ENCODE assay signal across 13 mouse cellular contexts in the genomic region with DNA sequence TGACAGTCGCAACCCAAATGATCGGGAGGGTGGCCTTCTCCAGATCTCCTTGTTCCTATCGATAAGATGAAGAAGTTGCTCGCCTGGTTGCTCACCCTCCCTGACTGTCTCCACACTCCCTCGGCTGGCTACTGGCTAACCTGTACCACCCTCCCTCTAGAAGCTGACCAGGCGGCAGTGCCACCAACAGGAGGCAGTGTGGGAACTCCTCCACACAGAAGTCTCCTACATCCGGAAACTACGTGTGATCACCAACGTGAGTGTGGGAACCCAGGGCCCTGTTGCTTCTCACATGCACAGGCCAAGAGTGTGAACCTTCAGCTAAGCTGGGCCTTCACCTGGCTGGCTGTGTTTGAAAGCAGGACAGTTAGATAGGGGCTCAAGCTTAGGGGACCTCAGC. TPM values are rescaled to one million over a fixed set of nuclear protein-coding genes. Genes with fewer than 3 reads are reported as not detected.
DNase-seq lines count a peak whose midpoint lies in the region; ATAC-seq lines count a peak whose summit lies in the region.
"Had no signal": no experiment of that assay in that cellular context is flagged by ENCODE, and none has a peak within 500 bp of the region (broad histone marks: within the 10 kb centered on the region; RNA-seq: fewer than 3 reads in every experiment).

No protein-coding gene starts in this region.

- peaks cover 7% of the 10 kb centered on the region; the same call in 1 of the 2 replicates for H3K27me3 ChIP-seq in forebrain, embryonic 13.5 days
- H3K27me3 ChIP-seq in forebrain, embryonic 10.5 days (ENCODE audit: poor library complexity, severe bottlenecking): peaks cover 45% of the 10 kb centered on the region
- no peaks in the 10 kb centered on the region for H3K27me3 ChIP-seq in lung, embryonic 16.5 days (ENCODE audit: control insufficient read depth, insufficient read depth, low read depth, low read length)
- H3K27me3 ChIP-seq in stomach, embryonic 15.5 days (replicated peaks): no peaks in the 10 kb centered on the region

- no peak overlapping the region for H3K4me3 ChIP-seq in forebrain, embryonic 13.5 days
- H3K4me3 ChIP-seq in forebrain, embryonic 10.5 days: no peak overlapping the region
- no peak overlapping the region for H3K4me3 ChIP-seq in lung, embryonic 16.5 days (ENCODE audit: low read length)
- H3K4me3 ChIP-seq in stomach, embryonic 15.5 days (replicated peaks): no peak overlapping the region

- peak overlapping the region; percentile 75; the same call in 1 of the 2 replicates for H3K4me2 ChIP-seq in forebrain, embryonic 13.5 days
- no peak overlapping the region for H3K4me2 ChIP-seq in lung, embryonic 16.5 days (ENCODE audit: low read depth, low read length)
- no peak overlapping the region for H3K4me2 ChIP-seq in stomach, embryonic 15.5 days

- ATAC-seq in forebrain, embryonic 13.5 days: no peak
- ATAC-seq in lung, embryonic 16.5 days (ENCODE audit: low read depth): no peak
- no peak for ATAC-seq in stomach, embryonic 15.5 days (ENCODE audit: insufficient read depth, low FRiP score, low read depth)

- 57% methylated on average over 9 of the region's 9 CpGs for WGBS in forebrain, embryonic 13.5 days
- WGBS in forebrain, embryonic 10.5 days: 52% methylated on average over 9 of the region's 9 CpGs
- WGBS in lung, embryonic 16.5 days: 56% methylated on average over 9 of the region's 9 CpGs
- WGBS in stomach, embryonic 15.5 days: 69% methylated on average over 9 of the region's 9 CpGs

- H3K36me3 ChIP-seq in forebrain, embryonic 13.5 days (ENCODE audit: poor library complexity, severe bottlenecking): peaks cover 49% of the 10 kb centered on the region
- peaks cover 61% of the 10 kb centered on the region for H3K36me3 ChIP-seq in forebrain, embryonic 10.5 days (replicated peaks)
- peaks cover 35% of the 10 kb centered on the region for H3K36me3 ChIP-seq in lung, embryonic 16.5 days (ENCODE audit: control insufficient read depth, insufficient read depth, low read length)
- H3K36me3 ChIP-seq in stomach, embryonic 15.5 days: peaks cover 27% of the 10 kb centered on the region; the same call in 1 of the 2 replicates

- no peak for DNase-seq in forebrain, embryonic 10.5 days (ENCODE audit: extremely low spot score, low spot score)
- no peak for DNase-seq in lung, postnatal 4 days
- DNase-seq in kidney, postnatal 4 days: peak; percentile 63 to 74
- no peak for DNase-seq in adipocyte (ENCODE audit: low spot score)
- no peak for DNase-seq in gastrocnemius, postnatal 25 days
- DNase-seq: adrenal gland, adult 8-10 months; gastrocnemius, postnatal 14 days had no signal

- H3K9ac ChIP-seq in forebrain, embryonic 13.5 days: no peak overlapping the region
- no peak overlapping the region for H3K9ac ChIP-seq in lung, embryonic 16.5 days (ENCODE audit: low read length)
- no peak overlapping the region for H3K9ac ChIP-seq in stomach, embryonic 15.5 days

- H3K9me3 ChIP-seq in forebrain, embryonic 13.5 days (replicated peaks): no peaks in the 10 kb centered on the region
- no peaks in the 10 kb centered on the region for H3K9me3 ChIP-seq in forebrain, embryonic 10.5 days
- no peaks in the 10 kb centered on the region for H3K9me3 ChIP-seq in lung, embryonic 16.5 days (ENCODE audit: control insufficient read depth, low read length)
- H3K9me3 ChIP-seq in stomach, embryonic 15.5 days: no peaks in the 10 kb centered on the region

- H3K4me1 ChIP-seq in forebrain, embryonic 13.5 days: peaks cover 18% of the 10 kb centered on the region
- H3K4me1 ChIP-seq in forebrain, embryonic 10.5 days: peaks cover 37% of the 10 kb centered on the region
- peaks cover 14% of the 10 kb centered on the region for H3K4me1 ChIP-seq in lung, embryonic 16.5 days (replicated peaks; ENCODE audit: control insufficient read depth, insufficient read depth, low read length)
- peaks cover 16% of the 10 kb centered on the region for H3K4me1 ChIP-seq in stomach, embryonic 15.5 days

- no peak overlapping the region for H3K27ac ChIP-seq in forebrain, embryonic 13.5 days
- no peak overlapping the region for H3K27ac ChIP-seq in forebrain, embryonic 10.5 days
- peak overlapping the region; percentile 6; the same call in 1 of the 2 replicates for H3K27ac ChIP-seq in lung, embryonic 16.5 days (ENCODE audit: low read length)
- 0 out of 2 replicates have a peak overlapping the region, but pooled peaks have one; percentile 6 for H3K27ac ChIP-seq in stomach, embryonic 15.5 days

RNA-seq across cellular contexts. Expression of gene Tnfrsf25, which starts 9.0 kb away (rescaled TPM):
- 0.38 and 0.88 TPM in 2 replicates for polyA plus RNA-seq in forebrain, embryonic 13.5 days (2015; fragmentation: Nextera tagmentation; extraction: Ambion mirVana)
- polyA plus RNA-seq in forebrain, embryonic 10.5 days (2016; fragmentation: Nextera tagmentation; extraction: Ambion mirVana): 0.72 and 0.96 TPM in 2 replicates
- polyA plus RNA-seq in lung, embryonic 16.5 days (2015; fragmentation: Nextera tagmentation; extraction: Ambion mirVana): 1.6 and 2.4 TPM in 2 replicates
- 0.84 and 1.4 TPM in 2 replicates for polyA plus RNA-seq in stomach, embryonic 15.5 days (2015; fragmentation: Nextera tagmentation; extraction: Ambion mirVana)
- total RNA-seq in gastrocnemius, postnatal 25 days (2021): 1 to 10 TPM; 1.2 TPM

RNA-seq across cellular contexts. Expression of gene Plekhg5, which starts 34.4 kb away (rescaled TPM):
- 8.4 and 9.2 TPM in 2 replicates for polyA plus RNA-seq in forebrain, embryonic 13.5 days (2015; fragmentation: Nextera tagmentation; extraction: Ambion mirVana)
- polyA plus RNA-seq in forebrain, embryonic 10.5 days (2016; fragmentation: Nextera tagmentation; extraction: Ambion mirVana): 9.6 and 9.8 TPM in 2 replicates
- polyA plus RNA-seq in lung, embryonic 16.5 days (2015; fragmentation: Nextera tagmentation; extraction: Ambion mirVana): 23.3 and 24.1 TPM in 2 replicates
- polyA plus RNA-seq in stomach, embryonic 15.5 days (2015; fragmentation: Nextera tagmentation; extraction: Ambion mirVana): 11.9 and 13.2 TPM in 2 replicates
- 1 to 10 TPM; 5.0 to 6.5 TPM for total RNA-seq in gastrocnemius, postnatal 25 days (2021)

RNA-seq across cellular contexts. Expression of gene Espn, which starts 45.4 kb away (rescaled TPM):
- 0.10 and 0.13 TPM in 2 replicates for polyA plus RNA-seq in forebrain, embryonic 13.5 days (2015; fragmentation: Nextera tagmentation; extraction: Ambion mirVana)
- polyA plus RNA-seq in forebrain, embryonic 10.5 days (2016; fragmentation: Nextera tagmentation; extraction: Ambion mirVana): 5.6 and 5.9 TPM in 2 replicates
- 6.6 and 10.1 TPM in 2 replicates for polyA plus RNA-seq in lung, embryonic 16.5 days (2015; fragmentation: Nextera tagmentation; extraction: Ambion mirVana)
- polyA plus RNA-seq in stomach, embryonic 15.5 days (2015; fragmentation: Nextera tagmentation; extraction: Ambion mirVana): 15.9 and 19.2 TPM in 2 replicates
- under 1 TPM; 0.23 to 0.38 TPM for total RNA-seq in gastrocnemius, postnatal 25 days (2021)

RNA-seq across cellular contexts. Expression of gene Hes2, which starts 51.9 kb away (rescaled TPM):
- not detected in 2 replicates for polyA plus RNA-seq in forebrain, embryonic 13.5 days (2015; fragmentation: Nextera tagmentation; extraction: Ambion mirVana)
- polyA plus RNA-seq in forebrain, embryonic 10.5 days (2016; fragmentation: Nextera tagmentation; extraction: Ambion mirVana): not detected in 2 replicates
- 0.54 and 0.87 TPM in 2 replicates for polyA plus RNA-seq in lung, embryonic 16.5 days (2015; fragmentation: Nextera tagmentation; extraction: Ambion mirVana)
- 0.43 and 0.44 TPM in 2 replicates for polyA plus RNA-seq in stomach, embryonic 15.5 days (2015; fragmentation: Nextera tagmentation; extraction: Ambion mirVana)
- total RNA-seq in gastrocnemius, postnatal 25 days (2021): not detected
- total RNA-seq: adrenal gland, adult 8-10 months; gastrocnemius, postnatal 14 days; liver, adult 2 months; neutrophil, adult 5-6 weeks had no signal
- polyA plus RNA-seq: C2C12; liver, adult 2 months had no signal

Comparison
In these comparisons a context has a peak if more than half of its experiments do, and no peak if none do; other contexts are left out.
1. H3K27ac ChIP-seq: peak in lung, embryonic 16.5 days (single experiment) and stomach, embryonic 15.5 days (single experiment); none in forebrain, embryonic 13.5 days (single experiment) and forebrain, embryonic 10.5 days (single experiment).
2. DNase-seq: peak in kidney, postnatal 4 days (2 of 2); none in forebrain, embryonic 10.5 days (single experiment), lung, postnatal 4 days (0 of 2), adipocyte (single experiment) and gastrocnemius, postnatal 25 days (single experiment).